Mouse (Mus musculus): ENCODE measurements around the gene Zmiz1.

- no peak for TF ChIP-seq CTCF (conservative IDR thresholded peaks at IDR 0.05 in 1 of 2, IDR thresholded peaks at IDR 0.05 in 1 of 2; ENCODE audit: low read depth in 2 of 2, low read length in 2 of 2)
- TF ChIP-seq IRF4 (IDR thresholded peaks at IDR 0.05; ENCODE audit: low read depth, low read length): no peak
- TF ChIP-seq POLR2A (IDR thresholded peaks at IDR 0.05; ENCODE audit: low read depth, low read length): no peak
- TF ChIP-seq GABPA (IDR thresholded peaks at IDR 0.05; ENCODE audit: insufficient replicate concordance, low read depth, low read length): no peak
- no peak for TF ChIP-seq POLR2AphosphoS2 (IDR thresholded peaks at IDR 0.05; ENCODE audit: low read depth, low read length)
- no peak for TF ChIP-seq CHD1 (IDR thresholded peaks at IDR 0.05; ENCODE audit: low read depth, low read length)
- no peak for TF ChIP-seq EP300 (IDR thresholded peaks at IDR 0.05; ENCODE audit: low read length)
- no peak for TF ChIP-seq MEF2A (IDR thresholded peaks at IDR 0.05; ENCODE audit: borderline replicate concordance, low read depth, low read length)
- no peak for TF ChIP-seq NRF1 (IDR thresholded peaks at IDR 0.05; ENCODE audit: low read depth, low read length)
These were observed 39.4 kb downstream of the Zmiz1 start for GRCm38 (mm10) chr14:25498367-25498766.

Data from CH12.LX (cell line).